Mouse (Mus musculus) CH12.LX (cell line): ENCODE results near the gene Sesn1. TPM values are rescaled to one million over a fixed set of nuclear protein-coding genes. Genes with fewer than 3 reads are reported as not detected.

ENCODE experiments used
- DNase-seq: peaks from one replicate; pipeline ENCODE4 v3.0.0-alpha.2; 2013; ENCODE audit errors: extremely low read depth
- H3K27ac ChIP-seq: 2 replicates; pipeline ENCODE4 v1.5.1; 2012; ENCODE audit warnings: low read depth, mild to moderate bottlenecking, control low read depth, moderate library complexity; ENCODE audit not compliant: insufficient read depth
- H3K27me3 ChIP-seq: replicated peaks from 2 replicates; pipeline ENCODE3; 2012; ENCODE audit warnings: inconsistent platforms
- H3K36me3 ChIP-seq, 2 experiments: replicated peaks in 1 of 2; 2 replicates each; pipeline versions ENCODE3 to v1.6.1; 2012; ENCODE audit warnings: inconsistent platforms in 1 of 2, low read length in 1 of 2, mild to moderate bottlenecking in 1 of 2, mixed read lengths in 1 of 2, moderate library complexity in 1 of 2; ENCODE audit not compliant: control insufficient read depth in 1 of 2, insufficient read depth in 1 of 2
- H3K4me1 ChIP-seq, 2 experiments: 2 replicates each; pipeline ENCODE4 v1.6.1; 2012; ENCODE audit warnings: inconsistent platforms in 1 of 2, moderate library complexity in 1 of 2; ENCODE audit not compliant: insufficient read depth in 2 of 2, control insufficient read depth in 1 of 2
- H3K4me2 ChIP-seq: 2 replicates; pipeline ENCODE4 v1.6.1; 2012; ENCODE audit warnings: low read depth, mild to moderate bottlenecking, control low read depth; ENCODE audit not compliant: poor library complexity, insufficient read depth, severe bottlenecking
- H3K4me3 ChIP-seq, 3 experiments: fragments of 150-350 bp in 1 of 3; sonication (generic) in 1 of 3; replicated peaks in 1 of 3; 2 replicates each; pipeline versions ENCODE3 to v1.5.1; 2011 to 2012; ENCODE audit warnings: low read depth in 2 of 3, low read length in 2 of 3, mild to moderate bottlenecking in 2 of 3, moderate library complexity in 2 of 3, control low read depth in 1 of 3, improper control_type of control experiment in 1 of 3, inconsistent platforms in 1 of 3, mixed read lengths in 1 of 3; ENCODE audit not compliant: poor library complexity in 1 of 3
- H3K79me2 ChIP-seq: replicated peaks from 2 replicates; pipeline ENCODE4 v1.6.1; 2012; ENCODE audit warnings: mild to moderate bottlenecking, moderate library complexity; ENCODE audit not compliant: control insufficient read depth, poor library complexity, insufficient read depth, severe bottlenecking; ENCODE audit errors: extremely low read depth
- H3K9ac ChIP-seq: 2 replicates; pipeline ENCODE4 v1.6.1; 2012; ENCODE audit warnings: low read depth, mild to moderate bottlenecking, control low read depth, moderate library complexity; ENCODE audit not compliant: insufficient read depth
- H3K9me3 ChIP-seq: replicated peaks from 2 replicates; pipeline ENCODE3; 2012; ENCODE audit warnings: low read length, inconsistent platforms, mixed read lengths
- CHD1 ChIP-seq: IDR thresholded peaks from 2 replicates; pipeline ENCODE4 v1.6.1; 2012; ENCODE audit warnings: low read depth, low read length, improper control_type of control experiment, inconsistent platforms
- CHD2 ChIP-seq: IDR thresholded peaks from 2 replicates; pipeline ENCODE4 v1.6.1; 2011; ENCODE audit warnings: low read length, improper control_type of control experiment
- E2F4 ChIP-seq: IDR thresholded peaks from 2 replicates; pipeline ENCODE4 v1.6.1; 2011; ENCODE audit warnings: low read depth, low read length, improper control_type of control experiment; ENCODE audit not compliant: insufficient replicate concordance
- EP300 ChIP-seq: IDR thresholded peaks from 2 replicates; pipeline ENCODE4 v1.6.1; 2011; ENCODE audit warnings: low read length, improper control_type of control experiment
- GABPA ChIP-seq: IDR thresholded peaks from 2 replicates; pipeline ENCODE4 v1.6.1; 2012; ENCODE audit warnings: low read depth, low read length, improper control_type of control experiment, inconsistent platforms; ENCODE audit not compliant: insufficient replicate concordance
- HCFC1 ChIP-seq: IDR thresholded peaks from 2 replicates; pipeline ENCODE4 v1.6.1; 2012; ENCODE audit warnings: low read depth, mild to moderate bottlenecking, inconsistent platforms, low read length, improper control_type of control experiment
- JUN ChIP-seq: IDR thresholded peaks from 2 replicates; pipeline ENCODE4 v1.6.1; 2011; ENCODE audit warnings: low read depth, mild to moderate bottlenecking, low read length, improper control_type of control experiment, moderate library complexity; ENCODE audit not compliant: insufficient read depth
- JUND ChIP-seq: conservative IDR thresholded peaks from 2 replicates; pipeline ENCODE4 v1.6.1; 2011; ENCODE audit warnings: low read depth, low read length, improper control_type of control experiment
- KAT2A ChIP-seq: IDR thresholded peaks from 2 replicates; pipeline ENCODE4 v1.6.1; 2012; ENCODE audit warnings: low read length, improper control_type of control experiment, inconsistent platforms; ENCODE audit not compliant: insufficient replicate concordance
- MAX ChIP-seq: IDR thresholded peaks from 2 replicates; pipeline ENCODE4 v1.6.1; 2011; ENCODE audit warnings: low read length, improper control_type of control experiment
- MEF2A ChIP-seq: IDR thresholded peaks from 2 replicates; pipeline ENCODE4 v1.6.1; 2014; ENCODE audit warnings: low read depth, mild to moderate bottlenecking, inconsistent platforms, low read length, improper control_type of control experiment, borderline replicate concordance
- NELFE ChIP-seq: IDR thresholded peaks from 2 replicates; pipeline ENCODE4 v1.6.1; 2011; ENCODE audit warnings: low read depth, low read length, improper control_type of control experiment
- RAD21 ChIP-seq: IDR thresholded peaks from 2 replicates; pipeline ENCODE4 v1.6.1; 2011; ENCODE audit warnings: low read depth, mild to moderate bottlenecking, low read length, improper control_type of control experiment, moderate library complexity
- RCOR1 ChIP-seq: conservative IDR thresholded peaks from 2 replicates; pipeline ENCODE4 v1.6.1; 2012; ENCODE audit warnings: low read depth, mild to moderate bottlenecking, inconsistent platforms, low read length, improper control_type of control experiment
- SMC3 ChIP-seq: IDR thresholded peaks from 2 replicates; pipeline ENCODE4 v1.6.1; 2011; ENCODE audit warnings: low read depth, low read length, improper control_type of control experiment
- USF2 ChIP-seq: conservative IDR thresholded peaks from 2 replicates; pipeline ENCODE4 v1.6.1; 2011; ENCODE audit warnings: low read depth, low read length, improper control_type of control experiment
- ZMIZ1 ChIP-seq: IDR thresholded peaks from 2 replicates; pipeline ENCODE4 v1.6.1; 2012; ENCODE audit warnings: low read depth, mild to moderate bottlenecking, inconsistent platforms, low read length, improper control_type of control experiment
- ZNF384 ChIP-seq: IDR thresholded peaks from 2 replicates; pipeline ENCODE4 v1.6.1; 2012; ENCODE audit warnings: low read depth, low read length, improper control_type of control experiment, inconsistent platforms
- dilution Hi-C: fragments of 300-500 bp; cut with MboI; formaldehyde crosslinking; loops from 2 replicates; pipeline ENCODE4 v1.14.3; 2020; ENCODE audit warnings: low sequenced_read_pairs; ENCODE audit not compliant: extremely low pct_unique_long_range_greater_than_20kb, extremely low pct_ligation_motif_present
- in situ Hi-C: fragments of 300-500 bp; cut with MboI; formaldehyde crosslinking; loops from 3 replicates; pipeline ENCODE4 v1.14.3; 2019; ENCODE audit warnings: low sequenced_read_pairs, low pct_ligation_motif_present, low pct_unique_long_range_greater_than_20kb, mixed read lengths
- polyA plus RNA-seq: library from polyadenylated mRNA; unstranded; fragments of >175 nt; gene quantifications from 2 replicates; pipeline ENCODE4 v1.2.1, GENCODE M21; 2012; ENCODE audit warnings: low read depth; ENCODE audit not compliant: insufficient read length
- total RNA-seq, 2 experiments: library from RNA; depleted of rRNA; stranded (reverse); fragments of 300-350 nt in 1 of 2; fragments of >200 nt in 1 of 2; gene quantifications; 2 replicates each; pipeline ENCODE4 v1.2.3; 2012 to 2014

Gene Sesn1
- total and polyA plus RNA-seq, 3 experiments = 10.4 to 27.8 (median 22.0) TPM

DNA sequence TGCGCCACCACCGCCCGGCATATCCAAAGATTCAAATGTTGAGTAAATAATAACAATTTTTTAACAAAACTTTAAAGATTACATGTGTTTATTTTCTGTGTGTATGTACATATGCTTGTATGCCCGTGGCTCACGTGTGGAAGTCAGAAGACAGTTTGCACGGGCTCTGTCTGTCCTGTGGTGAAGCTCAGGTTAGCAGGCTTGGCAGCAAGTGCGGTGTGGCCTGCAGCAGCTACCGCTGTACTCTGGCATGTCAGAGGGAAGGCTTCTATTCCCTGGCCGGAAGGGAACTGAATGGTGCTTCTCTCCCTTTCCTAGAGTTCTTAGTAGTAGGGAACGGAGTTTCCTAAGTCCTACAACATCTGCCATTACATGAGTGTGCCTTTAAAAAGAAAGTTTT, 15.3 kb downstream of the Sesn1 start:
- no peaks in the 10 kb centered on the region; the same call in none of the 2 replicates for H3K79me2 ChIP-seq
- no peak for DNase-seq
- no peaks in the 10 kb centered on the region for H3K27me3 ChIP-seq
- no peaks in the 10 kb centered on the region for H3K36me3 ChIP-seq
- H3K4me1 ChIP-seq = peaks cover 0 to 69% of the 10 kb centered on the region in 2 experiments; a peak in 3 of 4 replicates
- dilution Hi-C loops = no loop called here
- H3K4me2 ChIP-seq = no peak overlapping the region
- no peaks in the 10 kb centered on the region for H3K9me3 ChIP-seq
- no peak overlapping the region for H3K9ac ChIP-seq
- H3K4me3 ChIP-seq = no peak overlapping the region
- no peak overlapping the region for H3K27ac ChIP-seq
- in situ Hi-C loops = loop anchor here (5.0 kb wide), 1 partner anchor 467 kb away; no protein-coding TSS in a partner anchor
- no peak for TF ChIP-seq GABPA
- no peak for TF ChIP-seq USF2
- no peak for TF ChIP-seq MAX
- TF ChIP-seq ZMIZ1 = no peak

DNA sequence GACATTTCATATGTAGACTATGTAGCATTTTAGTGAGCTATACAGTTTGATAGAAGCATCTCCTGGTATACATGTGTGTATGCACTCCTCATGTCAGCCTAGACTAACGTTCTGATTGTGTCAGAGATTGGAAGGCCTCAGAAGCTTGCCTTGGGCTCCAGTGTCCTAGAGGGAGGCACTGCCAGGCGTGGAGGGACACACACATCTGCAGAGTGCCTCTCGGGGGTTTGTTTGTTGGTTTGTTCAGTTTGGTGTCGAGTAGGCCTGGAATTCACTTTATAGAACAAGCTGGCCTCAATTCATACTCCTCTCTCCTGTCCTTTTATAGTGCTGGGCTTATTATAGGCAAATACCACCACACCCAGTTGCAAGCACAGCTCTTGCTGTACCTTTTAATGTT, 16.3 kb downstream of the Sesn1 start:
- TF ChIP-seq ZNF384 (no peak), EP300 (no peak), NELFE (no peak), KAT2A (no peak), HCFC1 (no peak), JUN (no peak), CHD1 (no peak), E2F4 (no peak), RAD21 (no peak), GABPA (no peak), JUND (no peak), SMC3 (no peak), CHD2 (no peak), RCOR1 (no peak), MEF2A (no peak)
- Histone ChIP-seq H3K4me1 (peaks cover 0 to 66% of the 10 kb centered on the region in 2 experiments; a peak in 3 of 4 replicates), H3K9ac (no peak overlapping the region), H3K36me3 (no peaks in the 10 kb centered on the region), H3K27me3 (no peaks in the 10 kb centered on the region), H3K4me3 (no peak overlapping the region), H3K4me2 (no peak overlapping the region), H3K79me2 (no peaks in the 10 kb centered on the region; the same call in none of the 2 replicates), H3K9me3 (no peaks in the 10 kb centered on the region), H3K27ac (no peak overlapping the region)
- no peak for DNase-seq
- in situ Hi-C loops = loop anchor here (5.0 kb wide), 1 partner anchor 466 kb away; no protein-coding TSS in a partner anchor
- dilution Hi-C loops = no loop called here
